Mouse (Mus musculus): ENCODE measurements around the gene Hapln3. TPM values are rescaled to one million over a fixed set of nuclear protein-coding genes. Genes with fewer than 3 reads are reported as not detected.

Hapln3 gene
- total and polyA plus RNA-seq, 3 experiments: not detected

DNA sequence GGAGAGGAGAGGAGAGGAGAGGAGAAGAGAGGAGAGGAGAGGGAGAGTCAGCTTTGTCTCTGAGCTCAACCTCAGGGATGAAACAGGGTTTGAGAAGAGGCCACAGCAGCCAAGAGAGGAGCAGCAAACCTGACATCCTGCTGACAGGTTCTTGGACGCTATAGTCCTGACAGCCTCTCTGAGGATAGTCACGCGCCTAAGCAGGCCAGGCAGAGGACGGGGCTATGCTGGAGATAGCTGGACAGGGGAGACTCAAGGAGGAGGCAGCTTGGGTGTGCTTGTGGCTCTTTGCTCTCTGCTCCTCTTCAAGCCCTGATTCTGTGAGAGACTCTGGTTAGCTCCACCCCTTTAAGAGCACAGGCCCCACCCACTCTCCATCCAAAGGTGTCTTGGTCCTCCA lies 62.6 kb downstream of the Hapln3 start:
- no peaks in the 10 kb centered on the region for H3K36me3 ChIP-seq (ENCODE audit: control insufficient read depth in 1 of 2, insufficient read depth in 2 of 2, low read length in 2 of 2)

DNA sequence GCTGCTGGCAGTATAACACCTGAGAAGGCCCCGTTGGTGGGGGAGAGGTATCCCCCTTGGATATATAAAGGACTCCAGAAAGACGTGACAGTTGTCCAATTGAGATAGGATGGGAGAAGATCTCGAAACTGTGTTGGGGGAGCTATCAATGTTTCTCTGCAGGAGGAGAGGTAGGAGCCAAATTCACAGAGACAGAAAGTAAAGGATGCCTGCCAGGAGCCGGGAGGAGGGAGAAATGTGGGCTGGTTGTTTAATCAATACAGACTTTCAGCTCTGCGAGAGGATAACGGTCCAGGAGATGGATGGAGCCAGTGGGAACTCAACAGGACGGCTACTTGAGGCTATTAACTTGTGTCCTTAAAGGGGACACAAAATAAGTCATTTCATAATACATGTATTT lies 63.4 kb downstream of the Hapln3 start:
- no peak overlapping the region for H3K9ac ChIP-seq (ENCODE audit: control insufficient read depth, low read depth, low read length, poor library complexity, severe bottlenecking)
- H3K4me1 ChIP-seq (ENCODE audit: control insufficient read depth in 1 of 2, insufficient read depth in 2 of 2, low read length in 2 of 2): no peaks in the 10 kb centered on the region
- no peak overlapping the region for H3K4me3 ChIP-seq (ENCODE audit: control insufficient read depth in 1 of 2, insufficient read depth in 1 of 2, low read depth in 2 of 2, low read length in 2 of 2)
- H3K9me3 ChIP-seq (replicated peaks; ENCODE audit: insufficient read depth, low read length): no peaks in the 10 kb centered on the region
- TF ChIP-seq E2F4 (IDR thresholded peaks at IDR 0.05; ENCODE audit: borderline replicate concordance, low read depth, low read length) (no peak), ZNF384 (IDR thresholded peaks at IDR 0.05; ENCODE audit: low read depth, low read length) (no peak), ZC3H11A (IDR thresholded peaks at IDR 0.05; ENCODE audit: low read depth, low read length) (no peak), USF1 (IDR thresholded peaks at IDR 0.05; ENCODE audit: low read depth, low read length) (no peak), UBTF (IDR thresholded peaks at IDR 0.05; ENCODE audit: borderline replicate concordance, insufficient read depth, low read depth, low read length) (no peak), TCF12 (IDR thresholded peaks at IDR 0.05; ENCODE audit: low read depth, low read length) (no peak), MXI1 (IDR thresholded peaks at IDR 0.05; ENCODE audit: low read depth, low read length) (no peak), TAL1 (IDR thresholded peaks at IDR 0.05; ENCODE audit: low read length) (no peak), SIN3A (IDR thresholded peaks at IDR 0.05; ENCODE audit: low read length) (no peak), HCFC1 (IDR thresholded peaks at IDR 0.05; ENCODE audit: low read depth, low read length) (no peak), CHD1 (IDR thresholded peaks at IDR 0.05; ENCODE audit: low read depth, low read length) (no peak), SMC3 (IDR thresholded peaks at IDR 0.05; ENCODE audit: low read depth, low read length) (no peak), NRF1 (IDR thresholded peaks at IDR 0.05; ENCODE audit: insufficient read depth, low read depth, low read length, poor library complexity, severe bottlenecking) (no peak), POLR2A (IDR thresholded peaks at IDR 0.05; ENCODE audit: control insufficient read depth in 1 of 2, insufficient read depth in 1 of 2, low read depth in 1 of 2, low read length in 2 of 2, poor library complexity in 1 of 2) (no peak), MAZ (IDR thresholded peaks at IDR 0.05; ENCODE audit: low read depth, low read length) (no peak), RAD21 (IDR thresholded peaks at IDR 0.05; ENCODE audit: low read depth, low read length) (no peak), CHD2 (IDR thresholded peaks at IDR 0.05; ENCODE audit: low read length) (no peak), ZKSCAN1 (IDR thresholded peaks at IDR 0.05; ENCODE audit: low read depth, low read length) (no peak), ELF1 (IDR thresholded peaks at IDR 0.05; ENCODE audit: low read depth, low read length) (no peak)
- DNase-seq (ENCODE audit: low read depth, low spot score): no peak
- no peaks in the 10 kb centered on the region for H3K36me3 ChIP-seq (ENCODE audit: control insufficient read depth in 1 of 2, insufficient read depth in 2 of 2, low read length in 2 of 2)
- peaks cover 10% of the 10 kb centered on the region in 2 experiments; a peak in 3 of 4 replicates for H3K27me3 ChIP-seq (ENCODE audit: control insufficient read depth in 1 of 2, insufficient read depth in 2 of 2, low read length in 2 of 2)
- H3K27ac ChIP-seq (ENCODE audit: control insufficient read depth, low read depth, low read length): no peak overlapping the region
- H3K79me2 ChIP-seq (ENCODE audit: control insufficient read depth, insufficient read depth, low read length, poor library complexity): no peaks in the 10 kb centered on the region

More for the DNA sequence above, 62.6 kb downstream of the Hapln3 start:
- DNase-seq (ENCODE audit: low read depth, low spot score): no peak
- TF ChIP-seq E2F4 (IDR thresholded peaks at IDR 0.05; ENCODE audit: borderline replicate concordance, low read depth, low read length): no peak
- no peak for TF ChIP-seq CHD1 (IDR thresholded peaks at IDR 0.05; ENCODE audit: low read depth, low read length)
- TF ChIP-seq ZC3H11A (IDR thresholded peaks at IDR 0.05; ENCODE audit: low read depth, low read length): no peak
- no peak for TF ChIP-seq KAT2A (conservative IDR thresholded peaks at IDR 0.05; ENCODE audit: low read depth, low read length)
- no peak for TF ChIP-seq CTCF (IDR thresholded peaks at IDR 0.05 in 2 of 3, conservative IDR thresholded peaks at IDR 0.05 in 1 of 3; ENCODE audit: control insufficient read depth in 1 of 3, insufficient read depth in 1 of 3, low read depth in 2 of 3, low read length in 3 of 3, poor library complexity in 1 of 3, severe bottlenecking in 1 of 3)
- no peak for TF ChIP-seq GABPA (IDR thresholded peaks at IDR 0.05; ENCODE audit: low read depth, low read length)
- no peak for TF ChIP-seq MAX (IDR thresholded peaks at IDR 0.05; ENCODE audit: low read length)
- TF ChIP-seq MAZ (IDR thresholded peaks at IDR 0.05; ENCODE audit: low read depth, low read length): no peak
- H3K4me3 ChIP-seq (ENCODE audit: control insufficient read depth in 1 of 2, insufficient read depth in 1 of 2, low read depth in 2 of 2, low read length in 2 of 2): no peak overlapping the region
- H3K4me1 ChIP-seq (ENCODE audit: control insufficient read depth in 1 of 2, insufficient read depth in 2 of 2, low read length in 2 of 2): no peaks in the 10 kb centered on the region
- H3K27ac ChIP-seq (ENCODE audit: control insufficient read depth, low read depth, low read length): no peak overlapping the region
- H3K9ac ChIP-seq (ENCODE audit: control insufficient read depth, low read depth, low read length, poor library complexity, severe bottlenecking): no peak overlapping the region
- H3K9me3 ChIP-seq (replicated peaks; ENCODE audit: insufficient read depth, low read length): no peaks in the 10 kb centered on the region
- H3K27me3 ChIP-seq (ENCODE audit: control insufficient read depth in 1 of 2, insufficient read depth in 2 of 2, low read length in 2 of 2): peaks cover 10% of the 10 kb centered on the region in 2 experiments; a peak in 3 of 4 replicates
- H3K79me2 ChIP-seq (ENCODE audit: control insufficient read depth, insufficient read depth, low read length, poor library complexity): no peaks in the 10 kb centered on the region
